Comparison of ENCODE assay signal across 8 mouse cellular contexts in genomic region chr6:88899086-88899485, GRCm38 (mm10). TPM values are rescaled to one million over a fixed set of nuclear protein-coding genes. Genes with fewer than 3 reads are reported as not detected.
DNase-seq lines count a peak whose midpoint lies in the region; ATAC-seq and TF ChIP-seq lines count a peak whose summit lies in the region.

No protein-coding gene starts in this region.

- H3K4me1 ChIP-seq in kidney, embryonic 16.5 days (ENCODE audit: insufficient read depth, low read length), result peaks cover 35% of the 10 kb centered on the region
- peaks cover 39% of the 10 kb centered on the region for H3K4me1 ChIP-seq in embryonic facial prominence, embryonic 13.5 days
- peaks cover 27% of the 10 kb centered on the region for H3K4me1 ChIP-seq in midbrain, embryonic 15.5 days
- H3K4me1 ChIP-seq in kidney, adult 2 months (ENCODE audit: control insufficient read depth, insufficient read depth, low read length), result peaks cover 21% of the 10 kb centered on the region

- peak overlapping the region; percentile 80; the same call in 1 of the 2 replicates for H3K4me3 ChIP-seq in kidney, embryonic 16.5 days (ENCODE audit: low read length)
- H3K4me3 ChIP-seq in embryonic facial prominence, embryonic 13.5 days, result peak overlapping the region; percentile 75; the same call in 1 of the 2 replicates
- H3K4me3 ChIP-seq in midbrain, embryonic 15.5 days, result peak overlapping the region; percentile 49; the same call in 1 of the 2 replicates
- no peak overlapping the region for H3K4me3 ChIP-seq in kidney, adult 2 months (ENCODE audit: insufficient read depth, low read depth, low read length)

- WGBS in kidney, embryonic 16.5 days, result 59% methylated on average over 4 of the region's 4 CpGs
- 60% methylated on average over 4 of the region's 4 CpGs for WGBS in embryonic facial prominence, embryonic 13.5 days
- WGBS in midbrain, embryonic 15.5 days, result 56% methylated on average over 4 of the region's 4 CpGs
- WGBS in kidney, adult 2 months, result 57% methylated on average over 4 of the region's 4 CpGs

- TF ChIP-seq CTCF in kidney, adult 2 months (conservative IDR thresholded peaks at IDR 0.05; ENCODE audit: insufficient read depth, insufficient read length, low read depth, low read length), result no peak

- peak overlapping the region; percentile 56 for H3K9ac ChIP-seq in kidney, embryonic 16.5 days (replicated peaks; ENCODE audit: low read length)
- no peak overlapping the region for H3K9ac ChIP-seq in embryonic facial prominence, embryonic 13.5 days
- H3K9ac ChIP-seq in midbrain, embryonic 15.5 days, result no peak overlapping the region

- no peak for TF ChIP-seq POLR2A in kidney, adult 2 months (IDR thresholded peaks at IDR 0.05; ENCODE audit: low read depth, low read length)

- ATAC-seq in kidney, embryonic 16.5 days (ENCODE audit: low FRiP score, low TSS enrichment), result no peak
- no peak for ATAC-seq in embryonic facial prominence, embryonic 13.5 days (ENCODE audit: insufficient number of reproducible peaks, insufficient read depth, low FRiP score, low TSS enrichment, low read depth)
- ATAC-seq in midbrain, embryonic 15.5 days (replicated peaks), result no peak

- H3K4me2 ChIP-seq in kidney, embryonic 16.5 days (replicated peaks; ENCODE audit: low read depth, low read length), result peak overlapping the region; percentile 78
- H3K4me2 ChIP-seq in embryonic facial prominence, embryonic 13.5 days, result peak overlapping the region; percentile 73
- peak overlapping the region; percentile 71 for H3K4me2 ChIP-seq in midbrain, embryonic 15.5 days

- no peaks in the 10 kb centered on the region for H3K27me3 ChIP-seq in kidney, embryonic 16.5 days (ENCODE audit: insufficient read depth, low read length)
- no peaks in the 10 kb centered on the region for H3K27me3 ChIP-seq in embryonic facial prominence, embryonic 13.5 days
- H3K27me3 ChIP-seq in midbrain, embryonic 15.5 days (replicated peaks), result no peaks in the 10 kb centered on the region
- H3K27me3 ChIP-seq in kidney, adult 2 months (replicated peaks; ENCODE audit: control insufficient read depth, insufficient read depth, low read length), result no peaks in the 10 kb centered on the region

- H3K27ac ChIP-seq in kidney, embryonic 16.5 days (ENCODE audit: low read length), result no peak overlapping the region
- peak overlapping the region; percentile 82; the same call in 1 of the 2 replicates for H3K27ac ChIP-seq in embryonic facial prominence, embryonic 13.5 days
- no peak overlapping the region for H3K27ac ChIP-seq in midbrain, embryonic 15.5 days
- no peak overlapping the region for H3K27ac ChIP-seq in kidney, adult 2 months (ENCODE audit: insufficient read depth, low read depth, low read length)

- no peaks in the 10 kb centered on the region for H3K9me3 ChIP-seq in kidney, embryonic 16.5 days (ENCODE audit: low read length)
- no peaks in the 10 kb centered on the region for H3K9me3 ChIP-seq in embryonic facial prominence, embryonic 13.5 days
- H3K9me3 ChIP-seq in midbrain, embryonic 15.5 days, result no peaks in the 10 kb centered on the region

- DNase-seq in kidney, adult 8-10 months, result no peak
- DNase-seq in induced T-regulatory cell, adult 2 months (ENCODE audit: low read depth), result peak; percentile 32
- DNase-seq in spleen, postnatal 4 days (ENCODE audit: low spot score in 2 of 2), result no peak
- DNase-seq in kidney, adult 2 months, result no peak
- no peak for DNase-seq in spleen, adult 18-20 months

- peaks cover 14% of the 10 kb centered on the region for H3K36me3 ChIP-seq in kidney, embryonic 16.5 days (ENCODE audit: insufficient read depth, low read length)
- H3K36me3 ChIP-seq in embryonic facial prominence, embryonic 13.5 days, result peaks cover 29% of the 10 kb centered on the region
- H3K36me3 ChIP-seq in midbrain, embryonic 15.5 days (replicated peaks), result no peaks in the 10 kb centered on the region
- H3K36me3 ChIP-seq in kidney, adult 2 months (ENCODE audit: control insufficient read depth, insufficient read depth, low read length), result no peaks in the 10 kb centered on the region

RNA-seq across cellular contexts. Expression of gene Mcm2, which starts 0.5 kb away (rescaled TPM):
- 151 and 157 TPM in 2 replicates for polyA plus RNA-seq in kidney, embryonic 16.5 days (2015; fragmentation: Nextera tagmentation; extraction: Ambion mirVana)
- 124 and 131 TPM in 2 replicates for polyA plus RNA-seq in embryonic facial prominence, embryonic 13.5 days (2015; fragmentation: Nextera tagmentation; extraction: Ambion mirVana)
- 24.7 and 28.8 TPM in 2 replicates for polyA plus RNA-seq in midbrain, embryonic 15.5 days (2015; fragmentation: Nextera tagmentation; extraction: Ambion mirVana)
- polyA plus RNA-seq in kidney, adult 2 months (2012; rRNA removed), result 8.9 and 10.2 TPM in 2 replicates

RNA-seq across cellular contexts. Expression of gene Tpra1, which starts 3.0 kb away (rescaled TPM):
- 95.5 and 98.8 TPM in 2 replicates for polyA plus RNA-seq in kidney, embryonic 16.5 days (2015; fragmentation: Nextera tagmentation; extraction: Ambion mirVana)
- polyA plus RNA-seq in embryonic facial prominence, embryonic 13.5 days (2015; fragmentation: Nextera tagmentation; extraction: Ambion mirVana), result 93.2 and 93.5 TPM in 2 replicates
- 102 and 103 TPM in 2 replicates for polyA plus RNA-seq in midbrain, embryonic 15.5 days (2015; fragmentation: Nextera tagmentation; extraction: Ambion mirVana)
- polyA plus RNA-seq in kidney, adult 2 months (2012; rRNA removed), result 132 and 156 TPM in 2 replicates

RNA-seq across cellular contexts. Expression of gene Podxl2, which starts 24.2 kb away (rescaled TPM):
- 43.0 and 48.9 TPM in 2 replicates for polyA plus RNA-seq in kidney, embryonic 16.5 days (2015; fragmentation: Nextera tagmentation; extraction: Ambion mirVana)
- polyA plus RNA-seq in embryonic facial prominence, embryonic 13.5 days (2015; fragmentation: Nextera tagmentation; extraction: Ambion mirVana), result 141 and 143 TPM in 2 replicates
- 697 and 723 TPM in 2 replicates for polyA plus RNA-seq in midbrain, embryonic 15.5 days (2015; fragmentation: Nextera tagmentation; extraction: Ambion mirVana)
- polyA plus RNA-seq in kidney, adult 2 months (2012; rRNA removed), result 12.5 and 15.7 TPM in 2 replicates

RNA-seq across cellular contexts. Expression of gene Abtb1, which starts 57.3 kb away (rescaled TPM):
- 43.9 and 44.6 TPM in 2 replicates for polyA plus RNA-seq in kidney, embryonic 16.5 days (2015; fragmentation: Nextera tagmentation; extraction: Ambion mirVana)
- 33.8 and 34.4 TPM in 2 replicates for polyA plus RNA-seq in embryonic facial prominence, embryonic 13.5 days (2015; fragmentation: Nextera tagmentation; extraction: Ambion mirVana)
- 40.4 and 42.5 TPM in 2 replicates for polyA plus RNA-seq in midbrain, embryonic 15.5 days (2015; fragmentation: Nextera tagmentation; extraction: Ambion mirVana)
- 52.8 and 67.8 TPM in 2 replicates for polyA plus RNA-seq in kidney, adult 2 months (2012; rRNA removed)
